Mouse (Mus musculus) CH12.LX (cell line): Measurements from ENCODE around the gene Nupr1. TPM values are rescaled to one million over a fixed set of nuclear protein-coding genes. Genes with fewer than 3 reads are reported as not detected.

Experiments used
- DNase-seq: peaks from one replicate; pipeline ENCODE4 v3.0.0-alpha.2; 2013; ENCODE audit errors: extremely low read depth
- H3K27ac ChIP-seq: 2 replicates; pipeline ENCODE4 v1.5.1; 2012; ENCODE audit warnings: low read depth, mild to moderate bottlenecking, control low read depth, moderate library complexity; ENCODE audit not compliant: insufficient read depth
- H3K27me3 ChIP-seq: replicated peaks from 2 replicates; pipeline ENCODE3; 2012; ENCODE audit warnings: inconsistent platforms
- H3K36me3 ChIP-seq, 2 experiments: replicated peaks in 1 of 2; 2 replicates each; pipeline versions ENCODE3 to v1.6.1; 2012; ENCODE audit warnings: inconsistent platforms in 1 of 2, low read length in 1 of 2, mild to moderate bottlenecking in 1 of 2, mixed read lengths in 1 of 2, moderate library complexity in 1 of 2; ENCODE audit not compliant: control insufficient read depth in 1 of 2, insufficient read depth in 1 of 2
- H3K4me1 ChIP-seq, 2 experiments: 2 replicates each; pipeline ENCODE4 v1.6.1; 2012; ENCODE audit warnings: inconsistent platforms in 1 of 2, moderate library complexity in 1 of 2; ENCODE audit not compliant: insufficient read depth in 2 of 2, control insufficient read depth in 1 of 2
- H3K4me2 ChIP-seq: 2 replicates; pipeline ENCODE4 v1.6.1; 2012; ENCODE audit warnings: low read depth, mild to moderate bottlenecking, control low read depth; ENCODE audit not compliant: poor library complexity, insufficient read depth, severe bottlenecking
- H3K4me3 ChIP-seq, 3 experiments: fragments of 150-350 bp in 1 of 3; sonication (generic) in 1 of 3; replicated peaks in 1 of 3; 2 replicates each; pipeline versions ENCODE3 to v1.5.1; 2011 to 2012; ENCODE audit warnings: low read depth in 2 of 3, low read length in 2 of 3, mild to moderate bottlenecking in 2 of 3, moderate library complexity in 2 of 3, control low read depth in 1 of 3, improper control_type of control experiment in 1 of 3, inconsistent platforms in 1 of 3, mixed read lengths in 1 of 3; ENCODE audit not compliant: poor library complexity in 1 of 3
- H3K79me2 ChIP-seq: replicated peaks from 2 replicates; pipeline ENCODE4 v1.6.1; 2012; ENCODE audit warnings: mild to moderate bottlenecking, moderate library complexity; ENCODE audit not compliant: control insufficient read depth, poor library complexity, insufficient read depth, severe bottlenecking; ENCODE audit errors: extremely low read depth
- H3K9ac ChIP-seq: 2 replicates; pipeline ENCODE4 v1.6.1; 2012; ENCODE audit warnings: low read depth, mild to moderate bottlenecking, control low read depth, moderate library complexity; ENCODE audit not compliant: insufficient read depth
- H3K9me3 ChIP-seq: replicated peaks from 2 replicates; pipeline ENCODE3; 2012; ENCODE audit warnings: low read length, inconsistent platforms, mixed read lengths
- ELF1 ChIP-seq: IDR thresholded peaks from 2 replicates; pipeline ENCODE4 v1.6.1; 2014; ENCODE audit warnings: low read depth, mild to moderate bottlenecking, inconsistent platforms, low read length, improper control_type of control experiment
- EP300 ChIP-seq: IDR thresholded peaks from 2 replicates; pipeline ENCODE4 v1.6.1; 2011; ENCODE audit warnings: low read length, improper control_type of control experiment
- ETS1 ChIP-seq: conservative IDR thresholded peaks from 2 replicates; pipeline ENCODE4 v1.6.1; 2012; ENCODE audit warnings: low read depth, mild to moderate bottlenecking, inconsistent platforms, low read length, improper control_type of control experiment, moderate library complexity
- HCFC1 ChIP-seq: IDR thresholded peaks from 2 replicates; pipeline ENCODE4 v1.6.1; 2012; ENCODE audit warnings: low read depth, mild to moderate bottlenecking, inconsistent platforms, low read length, improper control_type of control experiment
- IRF4 ChIP-seq: IDR thresholded peaks from 2 replicates; pipeline ENCODE4 v1.6.1; 2014; ENCODE audit warnings: low read depth, mild to moderate bottlenecking, inconsistent platforms, low read length, improper control_type of control experiment
- JUND ChIP-seq: conservative IDR thresholded peaks from 2 replicates; pipeline ENCODE4 v1.6.1; 2011; ENCODE audit warnings: low read depth, low read length, improper control_type of control experiment
- KAT2A ChIP-seq: IDR thresholded peaks from 2 replicates; pipeline ENCODE4 v1.6.1; 2012; ENCODE audit warnings: low read length, improper control_type of control experiment, inconsistent platforms; ENCODE audit not compliant: insufficient replicate concordance
- MAX ChIP-seq: IDR thresholded peaks from 2 replicates; pipeline ENCODE4 v1.6.1; 2011; ENCODE audit warnings: low read length, improper control_type of control experiment
- MEF2A ChIP-seq: IDR thresholded peaks from 2 replicates; pipeline ENCODE4 v1.6.1; 2014; ENCODE audit warnings: low read depth, mild to moderate bottlenecking, inconsistent platforms, low read length, improper control_type of control experiment, borderline replicate concordance
- MXI1 ChIP-seq: IDR thresholded peaks from 2 replicates; pipeline ENCODE4 v1.6.1; 2011; ENCODE audit warnings: mild to moderate bottlenecking, low read depth, low read length, improper control_type of control experiment
- NELFE ChIP-seq: IDR thresholded peaks from 2 replicates; pipeline ENCODE4 v1.6.1; 2011; ENCODE audit warnings: low read depth, low read length, improper control_type of control experiment
- PAX5 ChIP-seq: IDR thresholded peaks from 2 replicates; pipeline ENCODE4 v1.6.1; 2012; ENCODE audit warnings: low read length, inconsistent platforms, mixed read lengths
- POLR2A ChIP-seq: IDR thresholded peaks from 2 replicates; pipeline ENCODE4 v1.6.1; 2011; ENCODE audit warnings: low read depth, mild to moderate bottlenecking, improper control_type of control experiment, low read length
- POLR2AphosphoS2 ChIP-seq: IDR thresholded peaks from 2 replicates; pipeline ENCODE4 v1.6.1; 2011; ENCODE audit warnings: low read depth, low read length, improper control_type of control experiment
- RAD21 ChIP-seq: IDR thresholded peaks from 2 replicates; pipeline ENCODE4 v1.6.1; 2011; ENCODE audit warnings: low read depth, mild to moderate bottlenecking, low read length, improper control_type of control experiment, moderate library complexity
- RCOR1 ChIP-seq: conservative IDR thresholded peaks from 2 replicates; pipeline ENCODE4 v1.6.1; 2012; ENCODE audit warnings: low read depth, mild to moderate bottlenecking, inconsistent platforms, low read length, improper control_type of control experiment
- SIN3A ChIP-seq: IDR thresholded peaks from 2 replicates; pipeline ENCODE4 v1.6.1; 2012; ENCODE audit warnings: low read length, improper control_type of control experiment, inconsistent platforms
- SMC3 ChIP-seq: IDR thresholded peaks from 2 replicates; pipeline ENCODE4 v1.6.1; 2011; ENCODE audit warnings: low read depth, low read length, improper control_type of control experiment
- USF2 ChIP-seq: conservative IDR thresholded peaks from 2 replicates; pipeline ENCODE4 v1.6.1; 2011; ENCODE audit warnings: low read depth, low read length, improper control_type of control experiment
- ZC3H11A ChIP-seq: IDR thresholded peaks from 2 replicates; pipeline ENCODE4 v1.6.1; 2012; ENCODE audit warnings: low read depth, mild to moderate bottlenecking, inconsistent platforms, low read length, improper control_type of control experiment
- ZNF384 ChIP-seq: IDR thresholded peaks from 2 replicates; pipeline ENCODE4 v1.6.1; 2012; ENCODE audit warnings: low read depth, low read length, improper control_type of control experiment, inconsistent platforms
- dilution Hi-C: fragments of 300-500 bp; cut with MboI; formaldehyde crosslinking; loops from 2 replicates; pipeline ENCODE4 v1.14.3; 2020; ENCODE audit warnings: low sequenced_read_pairs; ENCODE audit not compliant: extremely low pct_unique_long_range_greater_than_20kb, extremely low pct_ligation_motif_present
- in situ Hi-C: fragments of 300-500 bp; cut with MboI; formaldehyde crosslinking; loops from 3 replicates; pipeline ENCODE4 v1.14.3; 2019; ENCODE audit warnings: low sequenced_read_pairs, low pct_ligation_motif_present, low pct_unique_long_range_greater_than_20kb, mixed read lengths
- polyA plus RNA-seq: library from polyadenylated mRNA; unstranded; fragments of >175 nt; gene quantifications from 2 replicates; pipeline ENCODE4 v1.2.1, GENCODE M21; 2012; ENCODE audit warnings: low read depth; ENCODE audit not compliant: insufficient read length
- total RNA-seq, 2 experiments: library from RNA; depleted of rRNA; stranded (reverse); fragments of 300-350 nt in 1 of 2; fragments of >200 nt in 1 of 2; gene quantifications; 2 replicates each; pipeline ENCODE4 v1.2.3; 2012 to 2014

The Nupr1 gene
- total and polyA plus RNA-seq, 3 experiments = 6.4 to 13.9 (median 13.5) TPM

- DNase-seq = no peak
- Histone ChIP-seq H3K27me3 (no peaks in the 10 kb centered on the region), H3K27ac (no peak overlapping the region), H3K4me2 (no peak overlapping the region), H3K4me3 (no peak overlapping the region), H3K9me3 (no peaks in the 10 kb centered on the region), H3K36me3 (peaks cover 17 to 61% of the 10 kb centered on the region in 2 experiments), H3K79me2 (no peaks in the 10 kb centered on the region)
- in situ Hi-C loops = no loop called here
- dilution Hi-C loops = no loop called here
- no peak for TF ChIP-seq ZNF384
- TF ChIP-seq EP300 = no peak
- no peak for TF ChIP-seq ETS1
- no peak for TF ChIP-seq MXI1
- TF ChIP-seq MEF2A = no peak
- TF ChIP-seq POLR2A = no peak
- no peak for TF ChIP-seq ELF1
- no peak for TF ChIP-seq SIN3A
- no peak for TF ChIP-seq USF2
- no peak for TF ChIP-seq POLR2AphosphoS2
- TF ChIP-seq NELFE = no peak
- no peak for TF ChIP-seq PAX5
- TF ChIP-seq RAD21 = no peak
- no peak for TF ChIP-seq ZC3H11A
- no peak for TF ChIP-seq MAX
- no peak for TF ChIP-seq RCOR1
- TF ChIP-seq, all 38 proteins: peak for 0
- peaks cover 3 to 30% of the 10 kb centered on the region in 2 experiments for H3K4me1 ChIP-seq
- no peak overlapping the region for H3K9ac ChIP-seq
Observed at GRCm38 (mm10) chr7:126678545-126679341, 48.1 kb upstream of the Nupr1 start.

GRCm38 (mm10) chr7:126676631-126677220 is 46.1 kb upstream of the Nupr1 start:
- H3K9me3 ChIP-seq = no peaks in the 10 kb centered on the region
- H3K36me3 ChIP-seq = peaks cover 31 to 68% of the 10 kb centered on the region in 2 experiments
- H3K27me3 ChIP-seq = no peaks in the 10 kb centered on the region
- no peak overlapping the region for H3K27ac ChIP-seq
- TF ChIP-seq ETS1 (no peak), MAX (no peak), SMC3 (no peak), MEF2A (no peak), HCFC1 (no peak), IRF4 (no peak), JUND (no peak), KAT2A (no peak)
- TF ChIP-seq, all 38 proteins: peak for 0
- peaks cover 4 to 37% of the 10 kb centered on the region in 2 experiments for H3K4me1 ChIP-seq
- dilution Hi-C loops (no loop called here), in situ Hi-C loops (no loop called here)
- no peak for DNase-seq
- no peak overlapping the region for H3K4me3 ChIP-seq
- H3K4me2 ChIP-seq = no peak overlapping the region
- no peaks in the 10 kb centered on the region for H3K79me2 ChIP-seq
- H3K9ac ChIP-seq = no peak overlapping the region
